Mouse (Mus musculus): ENCODE data around the gene Tacc3.
A peak's percentile ranks its signal among the peaks of the same experiment; 100 is the strongest.

Tacc3 gene

GRCm38 (mm10) chr5:33655251-33655840, 2.6 kb upstream of the Tacc3 start:
- DNase-seq (ENCODE audit: low spot score): no peak

GRCm38 (mm10) chr5:33656739-33657138, 1.2 kb upstream of the Tacc3 start:
- DNase-seq (ENCODE audit: low spot score): no peak

- DNase-seq (ENCODE audit: low spot score): peak; percentile 77
Measured at GRCm38 (mm10) chr5:33657251-33657786, 609 bp upstream of the Tacc3 start.

GRCm38 (mm10) chr5:33658664-33659050, 729 bp downstream of the Tacc3 start:
- no peak for DNase-seq (ENCODE audit: low spot score)

- peak; percentile 37 for DNase-seq (ENCODE audit: low spot score)
Measured at GRCm38 (mm10) chr5:33668223-33668622, 10.3 kb downstream of the Tacc3 start.

GRCm38 (mm10) chr5:33671659-33672058, 13.7 kb downstream of the Tacc3 start:
- no peak for DNase-seq (ENCODE audit: low spot score)

- no peak for DNase-seq (ENCODE audit: low spot score)
Measured at GRCm38 (mm10) chr5:33674439-33674838, 16.5 kb downstream of the Tacc3 start.

- peak; percentile 31 for DNase-seq (ENCODE audit: low spot score)
Measured at GRCm38 (mm10) chr5:33675964-33676363, 18.0 kb downstream of the Tacc3 start.

- DNase-seq (ENCODE audit: low spot score): no peak
Measured at GRCm38 (mm10) chr5:33678244-33678643, 20.3 kb downstream of the Tacc3 start.

- no peak for DNase-seq (ENCODE audit: low spot score)
Measured at GRCm38 (mm10) chr5:33681044-33681443, 23.1 kb downstream of the Tacc3 start.

GRCm38 (mm10) chr5:33681611-33682388, 23.9 kb downstream of the Tacc3 start:
- peak; percentile 26 for DNase-seq (ENCODE audit: low spot score)

- no peak for DNase-seq (ENCODE audit: low spot score)
Measured at GRCm38 (mm10) chr5:33682963-33683362, 25.0 kb downstream of the Tacc3 start.

GRCm38 (mm10) chr5:33683897-33684652, 26.1 kb downstream of the Tacc3 start:
- no peak for DNase-seq (ENCODE audit: low spot score)

GRCm38 (mm10) chr5:33684932-33685331, 27.0 kb downstream of the Tacc3 start:
- no peak for DNase-seq (ENCODE audit: low spot score)

GRCm38 (mm10) chr5:33687142-33687541, 29.2 kb downstream of the Tacc3 start:
- DNase-seq (ENCODE audit: low spot score): no peak

GRCm38 (mm10) chr5:33688278-33689220, 30.6 kb downstream of the Tacc3 start:
- DNase-seq (ENCODE audit: low spot score): no peak

- DNase-seq (ENCODE audit: low spot score): no peak
Measured at GRCm38 (mm10) chr5:33689221-33689844, 31.4 kb downstream of the Tacc3 start.

GRCm38 (mm10) chr5:33689852-33690645, 32.1 kb downstream of the Tacc3 start:
- no peak for DNase-seq (ENCODE audit: low spot score)

- no peak for DNase-seq (ENCODE audit: low spot score)
Measured at GRCm38 (mm10) chr5:33692393-33692792, 34.5 kb downstream of the Tacc3 start.

GRCm38 (mm10) chr5:33694461-33694847, 36.5 kb downstream of the Tacc3 start:
- no peak for DNase-seq (ENCODE audit: low spot score)
